Mouse (Mus musculus) neural tube, embryonic 14.5 days (tissue): Measurements from ENCODE around the gene A030003K21Rik. TPM values are rescaled to one million over a fixed set of nuclear protein-coding genes. Genes with fewer than 3 reads are reported as not detected.
A peak's percentile ranks its signal among the peaks of the same experiment; 100 is the strongest.
"Not testable (repeated sequence)": the region's sequence is repeated elsewhere in the genome, so short reads cannot be mapped to it uniquely, and the experiment has no call there.

Experiments used
- ATAC-seq: fragments of 200-750 bp; cut with Nextera tagmentation; 2 replicates; pipeline ENCODE4 v1.8.0; 2017; ENCODE audit warnings: low read depth, mild to moderate bottlenecking, moderate TSS enrichment, moderate library complexity
- H3K27ac ChIP-seq: fragments of 300-500 bp; sonication (generic); 2 replicates; pipeline ENCODE4 v1.5.1; 2014; ENCODE audit warnings: low read depth, mild to moderate bottlenecking, control low read depth, low read length, moderate library complexity, mixed read lengths
- H3K27me3 ChIP-seq: fragments of 300-500 bp; sonication (generic); 2 replicates; pipeline ENCODE4 v1.6.1; 2014; ENCODE audit warnings: low read length; ENCODE audit not compliant: control insufficient read depth, insufficient read depth
- H3K36me3 ChIP-seq: fragments of 300-500 bp; sonication (generic); 2 replicates; pipeline ENCODE4 v1.6.1; 2014; ENCODE audit warnings: low read length, mixed read lengths; ENCODE audit not compliant: control insufficient read depth, insufficient read depth
- H3K4me1 ChIP-seq: fragments of 300-500 bp; sonication (generic); 2 replicates; pipeline ENCODE4 v1.6.1; 2014; ENCODE audit warnings: low read length; ENCODE audit not compliant: control insufficient read depth, insufficient read depth
- H3K4me2 ChIP-seq: fragments of 300-500 bp; sonication (generic); 2 replicates; pipeline ENCODE4 v1.6.1; 2014; ENCODE audit warnings: mild to moderate bottlenecking, low read depth, low read length, control low read depth
- H3K4me3 ChIP-seq: fragments of 300-500 bp; sonication (generic); 2 replicates; pipeline ENCODE4 v1.5.1; 2014; ENCODE audit warnings: low read depth, low read length, control low read depth, mixed read lengths
- H3K9ac ChIP-seq: fragments of 300-500 bp; sonication (generic); replicated peaks from 2 replicates; pipeline ENCODE4 v1.6.1; 2014; ENCODE audit warnings: low read depth, mild to moderate bottlenecking, control low read depth, low read length, mixed read lengths
- H3K9me3 ChIP-seq: fragments of 300-500 bp; sonication (generic); 2 replicates; pipeline ENCODE4 v1.6.1; 2016; ENCODE audit warnings: low read length; ENCODE audit not compliant: control insufficient read depth
- WGBS: fragments of 180-500 bp; shearing (Covaris S2); extraction: QIAGEN DNeasy Blood & Tissue Kit; methylation state at CpG from one replicate; pipeline ENCODE4 v1.1.7; 2014; 5-methylcytosine and 5-hydroxymethylcytosine counted together
- polyA plus RNA-seq: library from polyadenylated mRNA; unstranded; fragments of >200 nt; fragmentation: Nextera tagmentation; extraction: Ambion mirVana; gene quantifications from 2 replicates; pipeline ENCODE4 v1.2.1, GENCODE M21; 2014

Gene A030003K21Rik
- polyA plus RNA-seq, 1 experiment from 2014 or later = not detected

DNA sequence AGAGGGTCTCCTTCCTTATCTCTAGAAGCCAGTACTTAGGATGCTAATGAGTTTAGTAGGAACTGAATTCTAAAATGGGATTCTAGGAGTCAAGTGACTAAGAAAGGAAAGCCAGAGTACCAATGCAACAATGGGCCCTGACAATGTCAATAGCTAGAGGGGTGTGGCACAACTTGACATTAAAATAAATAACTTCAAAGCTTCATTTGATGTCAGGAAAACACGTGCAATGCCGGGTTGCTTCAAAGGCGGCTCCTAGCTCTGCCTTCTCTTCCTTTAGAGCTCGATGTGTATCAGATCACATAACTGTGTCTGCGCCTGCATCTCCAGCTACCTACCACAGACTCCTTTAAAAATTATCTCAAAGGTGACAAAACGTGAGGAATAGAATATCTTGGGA lies 30.7 kb upstream of the A030003K21Rik start:
- no peak overlapping the region for H3K4me3 ChIP-seq
- ATAC-seq = no peak
- H3K27ac ChIP-seq = no peak overlapping the region
- 70% methylated on average over 6 of the region's 6 CpGs for WGBS
- H3K27me3 ChIP-seq = no peaks in the 10 kb centered on the region
- no peaks in the 10 kb centered on the region for H3K4me1 ChIP-seq
- H3K36me3 ChIP-seq = no peaks in the 10 kb centered on the region
- H3K9ac ChIP-seq = no peak overlapping the region
- H3K4me2 ChIP-seq = no peak overlapping the region
- no peaks in the 10 kb centered on the region for H3K9me3 ChIP-seq

DNA sequence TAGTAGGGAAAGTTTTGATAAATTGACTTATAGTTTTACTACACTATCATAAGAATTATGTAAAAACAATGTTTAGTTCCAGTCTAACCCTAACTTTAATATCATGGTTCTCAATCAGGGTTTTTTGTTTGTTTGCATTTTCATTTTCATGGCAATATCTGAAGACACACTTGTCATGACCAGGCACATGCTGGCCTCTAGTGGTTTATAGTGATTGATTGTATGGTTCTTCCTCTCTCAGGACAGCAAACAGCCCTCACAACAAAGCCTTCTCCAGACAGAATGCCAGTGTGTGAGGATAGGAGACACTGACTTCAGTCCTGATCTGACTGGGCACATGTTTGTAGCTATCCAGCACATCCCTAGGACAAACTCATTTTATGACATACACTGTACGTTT lies 30.1 kb upstream of the A030003K21Rik start:
- Histone ChIP-seq H3K4me3 (no peak overlapping the region), H3K27ac (no peak overlapping the region), H3K9ac (no peak overlapping the region), H3K4me2 (no peak overlapping the region), H3K9me3 (no peaks in the 10 kb centered on the region), H3K36me3 (no peaks in the 10 kb centered on the region), H3K27me3 (no peaks in the 10 kb centered on the region), H3K4me1 (no peaks in the 10 kb centered on the region)
- WGBS = 82% methylated on average over 1 of the region's 1 CpGs
- ATAC-seq = no peak

DNA sequence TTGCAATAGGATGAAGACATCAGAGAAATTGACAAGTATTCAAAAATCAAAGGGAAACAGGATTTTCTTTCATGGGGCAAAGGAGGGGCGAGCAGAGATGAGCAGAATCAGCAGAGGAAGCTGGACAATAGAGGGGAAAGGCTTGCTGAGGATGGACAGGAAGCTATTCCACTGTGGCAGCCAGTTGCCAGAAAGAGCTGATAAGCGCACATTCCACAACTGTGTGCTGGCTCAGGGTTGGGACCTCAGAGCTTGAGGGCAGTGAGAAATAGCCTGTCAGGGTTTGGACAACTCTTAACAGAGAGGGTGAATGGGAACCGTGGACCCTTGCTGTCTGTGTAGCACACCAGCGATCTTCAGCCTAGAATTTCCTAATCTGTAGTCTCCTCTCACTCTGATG lies 28.9 kb upstream of the A030003K21Rik start:
- Histone ChIP-seq H3K4me2 (no peak overlapping the region), H3K36me3 (no peaks in the 10 kb centered on the region), H3K4me3 (no peak overlapping the region), H3K27ac (no peak overlapping the region), H3K27me3 (no peaks in the 10 kb centered on the region), H3K4me1 (no peaks in the 10 kb centered on the region), H3K9ac (no peak overlapping the region), H3K9me3 (no peaks in the 10 kb centered on the region)
- 76% methylated on average over 4 of the region's 4 CpGs for WGBS
- no peak for ATAC-seq

DNA sequence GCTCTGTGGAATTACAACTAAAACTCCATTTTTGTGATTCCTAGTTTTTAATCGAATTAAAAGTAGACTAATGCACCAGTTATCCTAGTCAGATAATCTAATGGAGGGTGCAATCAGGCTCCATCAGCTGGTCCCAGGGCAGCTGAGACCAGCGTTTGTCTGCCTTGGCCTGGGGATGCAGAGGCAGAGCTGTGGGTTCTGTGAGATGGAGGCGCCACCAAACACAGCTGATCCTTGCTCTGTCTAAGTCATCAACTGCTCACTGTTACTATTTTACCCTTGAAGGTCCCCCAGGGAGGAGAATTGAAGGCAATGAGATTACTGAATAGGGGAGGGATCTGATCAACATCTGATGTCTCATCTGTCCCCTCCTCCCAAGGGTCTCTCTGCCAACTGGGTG lies 23.2 kb upstream of the A030003K21Rik start:
- no peaks in the 10 kb centered on the region for H3K27me3 ChIP-seq
- H3K4me2 ChIP-seq = no peak overlapping the region
- 48% methylated on average over 3 of the region's 3 CpGs for WGBS
- no peak overlapping the region for H3K27ac ChIP-seq
- no peak overlapping the region for H3K4me3 ChIP-seq
- H3K4me1 ChIP-seq = no peaks in the 10 kb centered on the region
- H3K36me3 ChIP-seq = no peaks in the 10 kb centered on the region
- peak; percentile 69; the same call in 1 of the 2 replicates for ATAC-seq
- H3K9me3 ChIP-seq = no peaks in the 10 kb centered on the region
- no peak overlapping the region for H3K9ac ChIP-seq

DNA sequence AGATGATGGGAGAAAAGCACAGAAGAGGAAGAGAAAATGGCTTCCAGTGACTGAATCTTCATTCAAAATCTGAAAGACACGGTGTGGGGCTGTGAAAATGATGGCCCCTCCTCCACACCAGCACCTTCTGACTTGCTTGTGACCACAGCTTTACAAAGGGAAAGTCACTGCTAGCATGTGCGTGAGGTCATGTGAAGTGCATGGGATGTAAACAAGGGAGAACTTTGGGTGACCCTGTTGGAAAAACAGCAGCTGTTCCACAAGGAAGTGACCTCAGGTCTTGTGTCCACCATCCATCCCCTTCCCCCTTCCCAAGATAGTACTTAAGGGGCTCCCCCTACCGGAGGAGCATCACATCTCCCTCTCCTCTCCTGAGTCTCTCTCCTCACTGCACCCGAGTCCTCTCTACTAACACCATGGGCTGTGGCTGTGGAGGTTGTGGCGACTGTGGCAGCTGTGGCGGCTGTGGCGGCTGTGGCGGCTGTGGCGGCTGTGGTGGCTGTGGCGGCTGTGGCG lies 16.7 kb upstream of the A030003K21Rik start, which contains the start of gene Gm47955:
Gene Gm47955 (plus strand): TSS at position 417 of the 516 bp plus-strand sequence.
- WGBS = 95% methylated on average over 11 of the region's 11 CpGs
- no peaks in the 10 kb centered on the region for H3K36me3 ChIP-seq
- no peak within 1 kb of the TSS for H3K27ac ChIP-seq
- H3K9me3 ChIP-seq = no peaks in the 10 kb centered on the region
- no peak within 1 kb of the TSS for H3K4me2 ChIP-seq
- H3K9ac ChIP-seq = no peak within 1 kb of the TSS
- H3K27me3 ChIP-seq = no peaks in the 10 kb centered on the region
- H3K4me3 ChIP-seq = no peak within 1 kb of the TSS
- no peaks in the 10 kb centered on the region for H3K4me1 ChIP-seq
- no peak for ATAC-seq

DNA sequence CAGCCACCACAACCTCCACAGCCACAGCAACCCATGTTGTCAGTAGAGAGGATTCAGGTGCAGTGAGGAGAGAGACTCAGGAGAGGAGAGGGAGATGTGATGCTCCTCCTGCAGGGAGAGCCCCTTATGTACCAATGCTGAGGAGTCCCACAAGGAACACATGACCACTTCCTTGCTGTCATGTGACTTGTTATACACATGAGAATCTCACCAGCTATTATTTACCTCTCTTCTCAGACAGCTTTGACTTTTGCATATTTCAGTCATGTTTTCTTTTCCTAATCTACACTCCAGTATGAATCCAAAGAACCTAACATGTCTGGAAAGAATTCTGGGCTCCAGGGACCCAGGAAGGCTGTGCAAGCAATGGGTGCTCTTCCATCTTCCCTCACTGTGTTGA lies 12.7 kb upstream of the A030003K21Rik start, which contains the start of gene Gm7544:
Gene Gm7544 (minus strand): TSS at position 101 of the 400 bp plus-strand sequence.
- H3K9ac ChIP-seq, H3K4me3 ChIP-seq, ATAC-seq, H3K4me1 ChIP-seq, H3K36me3 ChIP-seq, H3K27me3 ChIP-seq, H3K4me2 ChIP-seq, H3K9me3 ChIP-seq, H3K27ac ChIP-seq: not testable (repeated sequence)

DNA sequence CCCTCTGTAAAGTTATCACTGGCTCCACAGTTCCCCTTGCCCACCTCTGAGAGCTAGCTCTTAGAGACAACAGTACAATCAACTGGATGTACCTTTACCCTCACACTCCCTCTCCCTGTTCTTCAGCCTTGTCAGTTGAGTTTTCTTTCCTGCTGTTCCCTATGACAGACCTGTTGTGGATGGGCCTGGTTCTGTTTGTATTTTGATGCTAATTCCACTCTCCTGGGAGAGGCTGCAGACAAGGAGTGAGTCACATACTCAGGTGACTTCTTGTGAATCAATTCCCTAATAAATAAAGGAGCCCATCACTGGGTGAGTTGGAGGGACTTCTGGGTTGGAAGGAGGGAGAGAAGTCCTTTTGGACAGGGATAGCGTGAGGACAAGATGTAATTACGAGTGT lies 5.4 kb upstream of the A030003K21Rik start:
- no peak overlapping the region for H3K27ac ChIP-seq
- ATAC-seq = no peak

DNA sequence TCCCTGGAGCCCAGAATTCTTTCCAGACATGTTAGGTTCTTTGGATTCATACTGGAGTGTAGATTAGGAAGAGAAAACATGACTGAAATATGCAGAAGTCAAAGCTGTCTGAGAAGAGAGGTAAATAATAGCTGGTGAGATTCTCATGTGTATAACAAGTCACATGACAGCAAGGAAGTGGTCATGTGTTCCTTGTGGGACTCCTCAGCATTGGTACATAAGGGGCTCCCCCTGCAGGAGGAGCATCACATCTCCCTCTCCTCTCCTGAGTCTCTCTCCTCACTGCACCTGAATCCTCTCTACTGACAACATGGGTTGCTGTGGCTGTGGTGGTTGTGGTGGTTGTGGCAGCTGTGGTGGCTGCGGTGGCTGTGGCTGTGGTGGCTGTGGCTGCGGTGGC lies 2.8 kb upstream of the A030003K21Rik start:
- 100% methylated on average over 1 of the region's 2 CpGs for WGBS
- not testable (repeated sequence) for H3K27me3 ChIP-seq

More for the DNA sequence above, 5.4 kb upstream of the A030003K21Rik start:
- no peak overlapping the region for H3K4me3 ChIP-seq
- H3K9me3 ChIP-seq = no peaks in the 10 kb centered on the region
- no peak overlapping the region for H3K9ac ChIP-seq
- H3K27me3 ChIP-seq = no peaks in the 10 kb centered on the region
- WGBS = 87% methylated on average over 2 of the region's 2 CpGs
- H3K36me3 ChIP-seq = no peaks in the 10 kb centered on the region
- H3K4me2 ChIP-seq = no peak overlapping the region
- no peaks in the 10 kb centered on the region for H3K4me1 ChIP-seq

DNA sequence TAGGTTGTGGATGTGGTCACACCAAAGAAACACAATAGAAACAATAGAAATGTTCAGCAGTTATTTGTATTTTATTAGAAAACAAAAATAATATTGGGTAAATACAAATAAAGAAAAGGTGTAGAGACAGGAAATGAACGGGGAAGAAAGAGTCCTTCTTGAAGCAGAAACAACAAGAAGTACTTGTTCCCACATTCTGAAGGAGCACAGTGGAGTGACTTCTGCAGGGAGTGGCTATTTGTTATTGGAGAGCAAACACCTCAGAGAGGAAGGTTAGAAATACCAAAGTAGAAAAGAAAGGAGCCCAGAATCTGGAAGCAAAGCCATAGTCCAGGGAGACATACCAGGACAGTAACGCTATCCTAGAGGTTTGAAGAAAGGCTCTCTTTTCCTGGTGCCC lies 683 bp downstream of the A030003K21Rik start:
- not testable (repeated sequence) for H3K4me2 ChIP-seq, H3K4me3 ChIP-seq, H3K4me1 ChIP-seq, H3K36me3 ChIP-seq, H3K27ac ChIP-seq, H3K9ac ChIP-seq, H3K9me3 ChIP-seq, H3K27me3 ChIP-seq, ATAC-seq
- 93% methylated on average over 1 of the region's 2 CpGs for WGBS

More for the DNA sequence above, 2.8 kb upstream of the A030003K21Rik start:
- H3K4me3 ChIP-seq, H3K4me1 ChIP-seq, H3K4me2 ChIP-seq, H3K9ac ChIP-seq, H3K27ac ChIP-seq, H3K9me3 ChIP-seq, H3K36me3 ChIP-seq, ATAC-seq: not testable (repeated sequence)
